Mouse (Mus musculus) testis, adult 2 months (tissue): Measurements from ENCODE around the gene Tead3.

ENCODE experiments used
- CTCF ChIP-seq: fragments of 200-500 bp; IDR thresholded peaks from 2 replicates; pipeline ENCODE4 v1.5.1; 2012; ENCODE audit warnings: low read depth, mild to moderate bottlenecking, inconsistent platforms, low read length, moderate library complexity; ENCODE audit not compliant: control insufficient read depth, insufficient read depth, insufficient replicate concordance
- POLR2A ChIP-seq: fragments of 200-500 bp; IDR thresholded peaks from 2 replicates; pipeline ENCODE4 v1.6.1; 2012; ENCODE audit warnings: low read depth, mild to moderate bottlenecking, inconsistent platforms, low read length, moderate library complexity; ENCODE audit not compliant: control insufficient read depth

DNA sequence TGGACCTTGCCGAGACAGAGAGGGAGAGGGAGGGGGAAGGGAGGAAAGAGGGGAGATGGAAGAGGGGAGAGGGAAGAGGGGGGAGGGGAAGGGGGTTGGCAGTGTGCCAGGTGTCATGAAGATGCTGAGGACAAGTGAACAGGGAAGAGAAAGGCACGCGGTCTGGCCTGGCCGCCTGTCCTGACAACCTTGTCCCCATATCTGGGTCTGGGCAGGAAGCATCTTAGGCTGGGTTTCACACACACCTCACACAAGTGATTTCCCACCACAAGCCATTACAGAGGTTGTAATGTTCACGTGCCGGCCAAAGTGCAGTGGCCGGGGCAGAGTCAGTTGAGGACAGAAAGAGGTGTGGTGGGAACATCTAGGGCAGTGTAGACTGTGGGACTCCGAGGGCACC is 63.0 kb downstream of the Tead3 start:
- no peak for TF ChIP-seq CTCF
- TF ChIP-seq POLR2A, result no peak
